Mouse (Mus musculus) monocyte, adult 5-6 weeks (primary cell): ENCODE measurements around the gene Fam131b. TPM values are rescaled to one million over a fixed set of nuclear protein-coding genes. Genes with fewer than 3 reads are reported as not detected.

Source experiments
- ATAC-seq: fragments of 153-309, 156-312 bp; replicated peaks from 2 replicates; pipeline ENCODE4 v1.8.0; 2017; ENCODE audit warnings: mild to moderate bottlenecking; ENCODE audit not compliant: low TSS enrichment, insufficient number of reproducible peaks, severe bottlenecking, poor library complexity, low FRiP score
- total RNA-seq: library from RNA; stranded (forward); fragments of 200-1000, 200-491, 200-594 nt; gene quantifications from 3 replicates; pipeline ENCODE4 v1.2.3, GENCODE M21; 2017

The Fam131b gene
- total RNA-seq, 1 experiment from 2014 or later, result not detected

DNA sequence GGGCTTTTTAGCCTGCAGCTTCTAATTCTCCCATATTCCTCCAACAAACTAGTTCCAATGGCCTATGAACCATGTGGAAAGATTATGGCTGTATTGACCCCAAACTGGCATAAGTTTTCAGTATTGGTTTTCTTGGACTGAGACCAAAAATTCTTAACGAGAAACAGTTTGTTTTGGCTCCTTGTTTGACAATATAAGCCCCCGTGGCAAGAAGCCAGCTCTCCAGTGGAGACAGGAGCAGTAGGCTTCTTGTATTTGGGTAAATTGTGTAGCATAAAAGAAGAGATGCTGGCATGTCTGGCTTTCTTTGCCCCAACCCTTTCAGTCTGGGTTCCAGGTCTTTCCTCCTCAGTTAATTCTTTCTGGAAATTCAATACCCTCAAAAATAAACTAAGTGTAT is 48.3 kb downstream of the Fam131b start:
- no peak for ATAC-seq

DNA sequence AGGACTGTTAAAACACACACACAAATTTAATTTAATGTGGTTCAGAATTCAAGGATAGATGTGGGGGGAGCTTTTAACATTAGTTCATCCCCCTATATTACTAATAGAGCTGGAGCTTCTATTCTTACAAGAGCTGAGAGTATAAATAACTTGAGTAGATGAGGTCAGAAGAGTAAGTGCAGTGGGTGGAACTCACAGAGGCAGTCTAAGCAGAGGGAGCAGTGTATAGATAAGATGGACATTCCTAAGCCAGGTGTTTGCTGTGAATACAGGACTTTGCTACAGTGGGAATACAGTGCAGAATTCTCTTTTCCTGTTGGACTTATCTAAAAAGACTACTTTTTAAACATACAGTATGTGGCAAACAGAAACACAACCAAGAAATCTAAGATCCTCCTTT is 53.6 kb downstream of the Fam131b start:
- ATAC-seq, result no peak

DNA sequence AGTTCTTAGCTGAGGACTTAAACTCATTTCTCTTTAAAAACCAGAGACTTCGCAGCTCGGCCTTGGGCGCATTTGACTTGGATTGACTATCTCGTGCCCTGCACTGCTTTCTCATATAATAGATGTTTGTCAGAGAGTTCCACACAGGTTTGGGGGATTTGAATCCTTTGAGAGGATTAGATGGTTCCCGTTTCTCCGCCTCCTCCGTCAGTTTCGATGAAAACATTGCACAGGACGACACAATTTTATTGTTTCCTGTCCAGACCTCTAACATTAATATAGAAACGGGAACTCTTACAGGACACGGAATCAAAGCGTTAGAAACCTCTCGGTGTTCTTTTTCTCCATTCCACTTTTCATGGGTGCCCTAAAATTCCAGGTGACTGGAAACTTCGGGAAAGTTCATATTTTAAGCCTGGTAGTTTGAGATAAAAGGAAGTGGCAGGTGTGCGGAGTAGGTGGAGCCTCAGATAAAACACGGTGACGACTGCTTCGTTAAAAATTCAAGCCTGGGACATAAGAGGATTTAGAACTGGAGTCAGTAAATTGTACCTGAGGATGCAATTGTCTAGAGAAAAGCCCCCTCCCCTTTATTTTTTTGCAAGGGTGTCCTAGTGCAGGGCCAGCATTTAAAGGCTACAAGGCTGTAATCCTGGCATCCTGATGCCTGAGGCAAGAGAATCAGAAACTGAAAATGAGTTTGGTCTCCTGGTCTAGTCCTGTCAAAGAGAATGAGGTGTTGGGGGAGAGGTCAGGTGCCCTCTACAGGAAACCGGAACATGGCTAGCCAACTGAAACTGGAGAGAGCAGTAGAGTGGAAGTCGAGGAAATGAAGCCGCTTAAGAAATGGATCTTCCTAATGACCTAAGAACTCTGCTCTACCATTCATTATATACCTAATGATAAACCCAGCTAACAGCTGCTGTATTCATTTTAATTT is 58.8 kb downstream of the Fam131b start:
- 0 out of 2 replicates have a peak, but pooled peaks have one; percentile 18 for ATAC-seq

Other genes with a start within 250 kb of the Fam131b start
- gene Tas2r139, start 183.7 kb downstream of the Fam131b start, total RNA-seq, result not detected in 3 replicates
- not detected in 3 replicates for gene Tas2r144, start 109.3 kb downstream of the Fam131b start, total RNA-seq
- gene Gstk1, start 78.7 kb downstream of the Fam131b start, total RNA-seq, result 5.0 to 6.2 TPM (median 6.1 TPM) in 3 replicates
- gene Tmem139, start 62.7 kb downstream of the Fam131b start, total RNA-seq, result not detected in 3 replicates
- gene Casp2, start 59.7 kb downstream of the Fam131b start, total RNA-seq, result 60.1 to 70.0 TPM (median 67.4 TPM) in 3 replicates
- not detected in 3 replicates for gene Clcn1, start 38.0 kb downstream of the Fam131b start, total RNA-seq
- 102 to 184 TPM (median 117 TPM) in 3 replicates for gene Zyx, start 25.0 kb upstream of the Fam131b start, total RNA-seq
- 0.29 to 0.43 TPM in 2 of 3 replicates, not detected in the other for gene Epha1, start 48.6 kb upstream of the Fam131b start, total RNA-seq
- gene Tas2r143, start 75.6 kb upstream of the Fam131b start, total RNA-seq, result 2.9 to 4.2 TPM in 2 of 3 replicates, not detected in the other
- gene Tas2r135, start 80.8 kb upstream of the Fam131b start, total RNA-seq, result 1.6 TPM in 1 of 3 replicates, not detected in the others
- 1.1 TPM in 1 of 3 replicates, not detected in the others for gene Tas2r126, start 109.9 kb upstream of the Fam131b start, total RNA-seq
- gene Olfr458, start 140.6 kb upstream of the Fam131b start, total RNA-seq, result not detected in 3 replicates
- 0.19 TPM in 1 of 3 replicates, not detected in the others for gene Olfr457, start 151.7 kb upstream of the Fam131b start, total RNA-seq
- gene Olfr456, start 162.6 kb upstream of the Fam131b start, total RNA-seq, result not detected in 3 replicates
- gene Olfr455, start 222.9 kb upstream of the Fam131b start, total RNA-seq, result not detected in 3 replicates